Mouse (Mus musculus) spleen, adult 12 weeks (tissue): ENCODE data around the gene Zbtb24.
"Not testable (repeated sequence)": the region's sequence is repeated elsewhere in the genome, so short reads cannot be mapped to it uniquely, and the experiment has no call there.

Experiments used
- DNase-seq: peaks from one replicate; pipeline ENCODE4 v3.0.0; 2022; ENCODE audit warnings: low spot score

Zbtb24 gene

DNA sequence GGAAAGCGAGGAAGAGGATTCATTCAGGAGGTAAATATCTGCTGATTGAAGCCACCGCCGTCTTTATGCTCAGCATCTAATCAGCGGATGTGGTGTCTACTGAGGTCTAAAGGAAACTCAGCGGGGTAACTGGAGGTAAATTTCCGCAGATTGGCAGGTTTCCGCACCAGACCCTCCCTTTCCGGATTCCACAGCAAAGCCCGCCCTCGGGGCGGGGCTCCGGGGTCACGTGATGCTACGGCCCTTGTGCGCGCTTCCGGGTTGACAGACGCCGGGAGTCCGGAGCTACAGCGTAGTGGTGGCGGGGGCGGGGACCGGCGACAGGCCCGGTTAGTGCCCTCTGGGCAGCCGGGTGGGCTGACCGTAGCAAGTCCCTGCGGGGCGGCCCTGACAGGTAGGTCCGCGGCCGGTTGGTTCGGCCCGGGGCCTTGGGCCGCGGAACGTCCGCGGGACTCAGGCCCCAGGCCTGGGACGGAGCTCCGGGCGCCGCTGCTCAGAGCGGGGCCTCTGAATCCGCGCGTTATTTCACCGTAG, at the start of gene Zbtb24:
Gene Zbtb24 (plus strand): TSS at position 247 of the 534 bp plus-strand sequence.
- peak; percentile 98 for DNase-seq

DNA sequence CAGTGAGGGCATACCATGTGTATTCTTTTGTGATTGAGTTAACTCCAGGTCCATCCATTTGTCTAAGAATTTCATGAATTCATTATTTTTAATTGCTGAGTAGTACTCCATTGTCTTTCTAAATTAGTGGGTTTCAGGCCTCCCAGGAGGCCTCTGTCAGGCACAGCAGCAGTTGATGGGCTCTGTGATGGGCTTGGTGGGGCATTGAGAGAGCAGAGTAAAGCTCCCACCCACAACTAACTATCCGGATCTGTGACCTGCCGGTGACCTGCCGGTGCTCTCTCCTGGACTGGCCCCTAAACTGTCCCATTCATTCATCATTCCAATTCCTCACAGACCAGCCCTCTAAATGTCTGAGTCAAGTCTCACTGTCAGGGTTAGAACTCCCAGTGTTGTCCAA, 49.1 kb upstream of the Zbtb24 start:
- no peak for DNase-seq

DNA sequence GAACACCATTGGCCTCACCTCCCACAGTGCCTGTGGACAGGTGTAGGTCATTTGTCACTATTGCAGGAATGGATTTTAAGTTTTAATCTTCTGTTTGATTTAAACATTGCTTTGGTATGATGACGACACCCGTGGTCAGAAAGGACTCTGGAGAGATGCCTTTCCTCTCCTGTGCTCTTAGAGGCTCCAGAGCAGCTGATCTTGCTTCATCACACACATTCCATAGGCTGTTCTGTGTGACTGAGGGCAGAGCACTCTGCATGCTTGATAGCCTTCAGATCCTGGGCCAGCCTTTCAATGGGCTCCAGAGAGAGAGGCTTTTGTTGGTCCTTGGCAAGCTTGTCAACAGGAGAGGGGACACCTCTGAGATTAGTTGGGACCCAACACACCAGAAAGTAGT, 46.8 kb upstream of the Zbtb24 start:
- DNase-seq: no peak

DNA sequence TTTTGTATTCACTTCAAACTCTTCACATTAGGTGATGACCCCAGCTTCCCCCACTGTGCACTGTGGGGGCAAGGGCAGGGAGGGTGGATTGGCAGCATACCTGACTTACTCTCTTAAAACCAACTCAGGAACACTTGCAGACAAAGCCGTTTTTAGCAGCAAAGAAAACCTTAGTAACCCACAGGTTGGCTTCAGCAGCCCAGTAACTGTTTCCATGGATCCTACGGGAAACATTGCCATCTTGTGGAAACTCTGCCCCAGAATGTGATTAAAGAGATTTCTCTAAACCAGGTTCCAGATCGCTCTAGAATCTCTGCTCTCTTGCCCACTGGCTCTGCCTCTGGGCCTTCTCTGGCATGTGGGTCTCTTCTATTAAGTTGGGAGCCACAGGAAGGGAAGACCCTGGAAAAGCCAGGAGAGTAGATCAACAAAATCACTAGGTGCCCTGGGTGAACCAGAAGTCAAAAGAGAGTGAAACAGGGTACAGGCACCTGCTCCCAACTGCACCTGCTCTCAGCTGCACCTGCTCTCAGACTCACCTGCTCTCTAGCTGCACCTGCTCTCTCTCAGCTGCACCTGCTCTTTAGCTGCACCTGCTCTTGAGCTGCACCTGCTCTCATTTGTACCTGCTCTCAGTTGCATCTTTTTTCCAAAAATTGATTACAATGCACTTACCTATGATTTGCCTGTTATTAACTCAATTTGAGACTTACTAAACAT, 46.1 kb upstream of the Zbtb24 start:
- no peak for DNase-seq

DNA sequence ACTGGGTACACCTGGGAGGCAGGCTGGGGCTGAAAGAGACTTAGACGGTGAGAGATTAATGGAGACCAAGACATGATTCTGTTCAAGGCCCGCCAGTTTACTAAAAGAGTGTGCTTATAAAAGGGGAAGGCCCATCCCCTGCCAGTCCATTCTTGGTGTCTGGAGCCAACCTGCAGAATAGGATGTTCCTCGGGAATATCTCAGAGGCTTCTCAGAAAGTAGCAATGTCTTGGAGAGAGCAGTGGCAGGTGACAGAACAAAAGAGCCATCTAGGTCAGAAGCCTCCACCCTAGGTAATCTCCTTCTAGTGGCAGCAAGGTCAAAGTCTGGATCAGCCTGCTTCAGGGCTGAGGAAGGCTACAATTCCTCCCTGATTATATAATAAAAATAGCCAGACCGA, 40.0 kb upstream of the Zbtb24 start:
- not testable (repeated sequence) for DNase-seq

DNA sequence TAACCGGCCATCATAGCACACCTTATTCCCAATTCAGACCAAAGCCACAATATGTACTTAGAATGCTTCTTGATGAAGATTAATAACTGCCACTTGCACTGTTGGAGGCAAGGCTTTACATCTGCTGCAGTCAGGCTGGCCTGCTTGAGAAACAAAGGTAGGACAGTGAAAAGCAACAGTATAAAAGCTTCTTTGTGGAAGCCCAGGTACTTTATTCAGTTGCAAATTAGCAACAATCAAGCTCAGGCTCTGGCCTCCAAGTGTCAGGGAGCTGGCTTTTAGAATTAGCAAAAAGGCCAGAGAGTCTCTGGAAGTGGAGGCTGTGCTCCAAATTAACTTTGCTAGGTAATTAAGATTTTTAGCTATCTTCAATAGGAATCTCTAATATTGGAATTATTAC, 39.4 kb upstream of the Zbtb24 start:
- DNase-seq: not testable (repeated sequence)

DNA sequence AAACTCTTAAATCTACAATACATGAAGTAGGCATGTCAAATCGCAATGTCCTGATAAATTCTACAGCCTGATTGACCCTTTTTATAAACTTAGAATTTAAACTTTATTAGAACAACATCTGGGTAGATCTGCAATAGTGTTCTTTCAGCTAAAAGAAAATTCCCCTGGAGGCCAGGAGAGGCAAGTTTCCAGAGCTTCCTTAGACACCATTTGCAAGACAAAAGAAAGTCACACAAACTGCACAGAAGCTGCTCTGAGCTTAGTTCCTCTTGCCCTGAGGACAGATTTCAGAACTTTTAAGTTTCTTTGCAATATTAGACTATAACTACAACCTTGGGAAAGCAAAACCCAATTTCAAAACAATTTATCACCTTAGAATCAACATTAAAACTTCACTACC, 36.7 kb upstream of the Zbtb24 start:
- not testable (repeated sequence) for DNase-seq

DNA sequence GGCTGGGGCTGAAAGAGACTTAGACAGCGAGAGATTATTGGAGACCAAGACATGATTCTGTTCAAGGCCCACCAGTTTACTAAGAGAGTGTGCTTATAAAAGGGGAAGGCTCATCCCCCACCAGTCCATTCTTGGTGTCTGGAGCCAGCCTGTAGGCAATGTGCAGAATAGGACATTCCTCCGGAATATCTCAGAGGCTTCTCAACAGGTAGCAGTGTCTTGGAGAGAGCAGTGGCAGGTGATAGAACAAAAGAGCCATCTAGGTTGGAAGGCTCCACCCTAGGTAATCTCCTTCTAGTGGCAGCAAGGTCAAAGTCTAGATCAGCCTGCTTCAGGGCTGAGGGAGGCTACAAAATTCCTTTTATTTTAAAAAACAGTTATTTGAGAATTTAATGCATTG, 34.8 kb upstream of the Zbtb24 start:
- not testable (repeated sequence) for DNase-seq

DNA sequence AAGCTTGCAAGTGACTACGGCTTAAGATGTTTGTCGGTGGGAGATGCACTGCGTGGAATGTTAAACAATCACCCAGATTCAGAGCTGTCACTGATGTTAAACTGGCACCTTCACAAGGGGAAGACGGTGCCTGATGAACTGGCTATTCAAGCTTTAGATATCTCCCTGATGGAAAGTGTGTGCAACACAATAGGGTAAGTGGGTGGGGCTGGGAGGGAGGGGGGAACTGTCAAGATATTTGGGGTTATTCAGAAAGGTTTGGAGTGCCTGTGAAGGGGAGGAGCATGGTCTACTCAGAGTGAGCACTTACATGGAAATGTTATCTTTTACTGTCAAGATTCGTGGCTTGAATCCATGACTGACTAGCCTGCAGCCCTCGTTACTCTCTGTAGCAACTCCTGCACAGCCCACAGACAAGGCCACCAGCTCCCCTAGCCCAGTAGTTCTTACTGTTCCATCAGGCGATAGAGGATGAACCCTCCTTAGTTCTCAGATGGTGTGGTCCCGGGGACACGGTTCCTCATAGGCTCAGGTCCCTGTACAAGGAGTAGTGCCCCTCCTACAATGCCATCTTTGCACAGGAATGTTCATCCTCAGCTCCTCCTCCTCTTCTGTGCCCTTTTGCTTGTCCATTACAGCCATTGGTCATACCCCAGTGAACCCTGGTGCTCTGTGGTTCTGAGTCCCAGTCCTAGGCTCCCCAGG, 29.5 kb upstream of the Zbtb24 start:
- DNase-seq: no peak

DNA sequence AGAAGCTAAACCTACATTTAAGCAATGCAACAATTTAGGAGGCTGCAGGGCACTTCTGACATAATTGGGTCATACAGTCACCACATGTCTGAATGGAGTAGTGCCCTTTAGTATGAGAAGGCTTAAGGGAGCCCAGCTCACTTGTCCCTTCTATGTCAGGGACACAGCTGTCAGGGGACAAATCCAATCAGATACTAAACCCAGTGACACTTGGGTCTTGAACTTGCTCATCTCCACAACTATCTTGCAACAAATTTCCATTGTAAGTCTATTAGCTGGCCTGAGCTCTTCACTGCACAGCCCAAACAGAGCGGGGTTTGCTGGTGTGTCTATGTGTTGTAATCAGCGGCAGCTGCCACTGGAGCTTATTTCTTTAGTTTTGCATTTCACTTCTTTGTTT, 26.5 kb upstream of the Zbtb24 start:
- no peak for DNase-seq

DNA sequence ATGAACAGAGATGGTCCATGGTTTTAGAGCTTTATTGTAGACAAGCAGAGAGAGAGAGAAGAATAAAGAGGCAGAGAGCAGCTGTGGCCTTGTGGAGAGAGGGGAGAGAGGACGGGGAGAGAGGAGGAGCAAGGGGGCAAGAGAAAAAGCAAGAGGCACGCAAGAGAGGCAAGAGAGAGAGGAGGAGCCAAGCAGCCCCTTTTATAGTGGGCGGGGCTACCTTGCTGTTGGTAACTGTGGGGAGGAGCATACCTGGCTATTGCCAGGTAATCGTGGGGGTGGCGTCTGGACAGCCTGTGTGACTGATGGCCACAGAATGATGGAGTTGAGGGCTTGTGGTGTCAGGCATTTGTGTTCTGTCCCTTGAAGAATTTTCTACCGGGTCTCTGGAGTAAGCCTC, 23.8 kb upstream of the Zbtb24 start:
- no peak for DNase-seq

DNA sequence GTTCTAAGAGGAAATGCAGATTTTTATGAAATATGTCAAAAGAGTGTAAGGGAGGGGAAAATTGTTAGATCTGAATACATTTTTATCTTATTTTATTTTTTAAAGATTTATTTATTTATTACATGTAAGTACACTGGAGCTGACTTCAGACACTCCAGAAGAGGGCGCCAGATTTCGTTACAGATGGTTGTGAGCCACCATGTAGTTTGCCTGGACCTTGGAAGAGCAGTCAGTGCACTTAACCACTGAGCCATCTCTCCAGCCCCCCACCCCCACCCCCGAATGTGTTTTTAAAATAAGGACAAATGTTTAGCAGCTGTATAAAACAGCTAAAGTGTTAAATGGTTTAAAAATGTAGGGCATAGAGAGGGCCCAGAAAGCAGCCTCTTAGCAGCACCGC, 15.6 kb upstream of the Zbtb24 start:
- no peak for DNase-seq

DNA sequence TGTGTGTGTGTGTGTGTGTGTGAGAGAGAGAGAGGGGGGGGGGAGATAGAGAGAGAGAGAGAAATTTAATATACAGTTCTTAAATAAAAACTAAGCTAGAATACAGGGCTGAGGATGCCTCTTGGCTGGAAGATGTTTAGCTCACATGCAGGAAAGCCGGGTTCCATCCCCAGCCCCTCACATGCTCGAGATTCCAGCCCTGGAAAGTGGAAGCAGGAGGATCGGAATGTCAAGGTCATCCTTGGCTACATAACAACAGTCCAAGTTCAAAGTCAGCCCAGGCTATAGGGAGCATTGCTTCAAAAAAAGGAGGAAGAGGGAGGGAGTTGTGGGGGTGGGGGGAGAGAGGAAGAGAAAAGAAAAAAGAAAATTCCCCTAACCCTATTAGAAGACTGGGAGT, 15.0 kb upstream of the Zbtb24 start:
- DNase-seq: no peak

DNA sequence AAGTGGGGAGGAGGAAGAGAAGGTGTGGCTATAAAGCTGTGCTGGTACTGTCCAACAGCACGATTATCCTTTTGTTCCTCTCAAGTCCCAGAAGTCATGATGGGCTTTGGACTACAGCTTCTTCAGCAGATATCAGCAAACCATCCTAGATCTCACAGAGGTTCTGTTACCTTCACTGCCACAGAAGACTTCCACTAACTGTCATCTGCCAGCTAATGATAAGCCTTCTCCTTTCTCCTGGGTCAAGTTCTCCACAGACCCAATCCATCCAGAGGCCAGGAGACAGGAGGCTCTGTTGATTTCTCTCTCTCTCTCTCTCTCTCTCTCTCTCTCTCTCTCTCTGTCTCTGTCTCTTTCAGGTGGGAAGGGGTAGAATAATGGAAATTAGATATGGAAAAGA, 2.0 kb upstream of the Zbtb24 start:
- DNase-seq: no peak

DNA sequence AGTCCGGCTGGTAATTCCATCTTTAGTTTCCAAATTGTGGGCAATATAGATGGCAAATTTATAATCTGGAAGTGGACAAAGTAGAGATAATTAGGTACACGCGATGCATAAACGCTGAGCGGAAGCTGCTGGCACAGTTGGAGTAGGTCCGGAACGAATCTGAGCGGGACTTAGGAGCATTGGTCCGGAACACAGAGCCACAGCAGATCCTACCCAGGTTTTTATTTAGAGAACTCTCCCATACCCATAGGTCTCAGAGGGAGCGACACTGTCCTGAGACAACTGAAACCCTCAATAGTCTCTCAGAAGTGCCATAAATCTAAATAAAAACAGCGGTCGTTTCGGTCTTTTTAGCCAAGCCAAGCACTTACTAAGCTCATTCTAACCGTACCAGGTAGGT, 499 bp upstream of the Zbtb24 start:
- no peak for DNase-seq

DNA sequence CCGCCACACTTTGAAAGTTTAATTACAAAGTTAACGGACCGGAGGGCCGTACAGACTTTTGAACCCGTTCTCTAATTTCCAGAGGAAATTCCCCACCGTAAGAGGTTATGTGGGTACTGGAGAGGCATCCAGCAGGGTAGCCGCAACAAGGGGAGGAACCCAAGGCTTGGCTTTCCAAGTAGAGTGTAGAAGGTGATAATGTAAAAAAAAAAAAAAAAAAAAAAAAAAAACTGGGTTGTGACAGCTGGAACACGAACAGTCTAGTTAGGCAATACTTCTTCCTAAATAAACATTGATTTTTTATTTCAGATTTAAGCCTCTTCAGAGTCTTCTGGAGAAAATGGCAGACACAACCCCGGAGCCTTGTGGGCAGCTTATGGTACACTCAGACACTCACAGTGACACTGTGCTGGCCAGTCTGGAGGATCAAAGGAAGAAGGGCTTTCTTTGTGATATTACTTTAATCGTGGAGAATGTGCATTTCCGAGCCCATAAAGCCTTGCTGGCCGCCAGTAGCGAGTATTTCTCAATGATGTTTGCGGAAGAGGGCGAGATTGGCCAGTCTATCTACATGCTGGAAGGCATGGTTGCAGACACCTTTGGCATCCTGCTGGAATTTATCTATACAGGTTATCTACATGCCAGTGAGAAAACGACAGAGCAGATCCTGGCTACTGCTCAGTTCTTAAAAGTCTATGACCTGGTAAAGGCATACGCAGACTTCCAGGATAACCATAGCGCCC, 768 bp downstream of the Zbtb24 start:
- DNase-seq: no peak

DNA sequence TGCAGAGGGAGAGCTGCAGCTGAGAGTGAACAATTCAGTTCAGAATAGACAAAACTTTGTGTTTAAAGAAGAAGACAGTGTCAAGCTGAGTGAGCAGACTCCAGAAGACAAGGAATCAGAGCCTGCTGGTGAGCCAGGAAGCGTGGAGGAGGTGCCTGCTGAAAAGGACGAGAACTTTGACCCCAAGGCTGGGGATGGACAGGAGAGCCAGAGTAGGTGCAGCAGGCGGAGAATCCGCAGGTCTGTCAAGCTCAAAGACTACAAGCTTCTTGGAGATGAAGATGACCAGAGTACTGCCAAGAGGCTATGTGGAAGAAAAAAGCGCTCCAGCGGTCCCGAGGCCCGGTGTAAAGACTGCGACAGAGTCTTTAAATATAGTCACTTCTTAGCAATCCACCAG, 1.5 kb downstream of the Zbtb24 start:
- DNase-seq: no peak

DNA sequence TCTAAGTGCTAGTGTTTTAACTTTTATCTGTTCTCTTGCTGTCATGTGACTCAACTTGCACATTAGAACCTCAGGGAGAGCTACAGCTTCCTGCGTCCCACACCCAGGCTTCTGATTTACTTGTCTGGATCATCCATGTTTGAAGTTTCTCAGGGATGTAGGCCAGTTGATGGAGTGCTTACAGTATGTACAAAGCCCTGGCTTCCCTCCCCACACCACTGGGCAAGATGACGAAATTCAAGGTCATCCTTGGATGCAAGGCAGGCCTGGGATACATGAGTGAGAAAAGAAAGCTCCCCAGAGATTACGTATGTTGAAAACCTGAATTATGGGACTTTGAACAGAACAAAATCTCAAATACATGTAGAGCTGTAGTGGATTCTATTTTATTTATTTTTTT, 2.6 kb downstream of the Zbtb24 start:
- no peak for DNase-seq

DNA sequence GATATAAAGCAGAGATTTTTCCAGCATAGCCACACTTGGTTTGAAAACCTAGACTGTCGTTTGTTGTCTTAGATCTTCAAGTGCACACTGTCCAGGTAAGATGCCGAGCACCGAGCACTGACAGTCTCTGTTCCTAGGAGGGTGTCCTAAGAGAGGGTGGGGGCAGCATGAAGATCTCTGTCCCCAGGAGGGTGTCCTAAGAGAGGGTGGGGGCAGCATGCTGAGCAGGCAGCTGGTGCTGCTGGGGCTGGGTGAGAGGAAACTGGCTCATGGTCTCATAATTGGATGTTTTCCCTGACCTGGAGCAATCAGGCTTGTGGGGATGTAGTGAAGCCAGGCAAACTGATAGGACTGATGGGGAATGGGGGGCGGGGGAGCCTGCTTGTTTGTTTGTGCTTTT, 9.8 kb downstream of the Zbtb24 start:
- DNase-seq: no peak

DNA sequence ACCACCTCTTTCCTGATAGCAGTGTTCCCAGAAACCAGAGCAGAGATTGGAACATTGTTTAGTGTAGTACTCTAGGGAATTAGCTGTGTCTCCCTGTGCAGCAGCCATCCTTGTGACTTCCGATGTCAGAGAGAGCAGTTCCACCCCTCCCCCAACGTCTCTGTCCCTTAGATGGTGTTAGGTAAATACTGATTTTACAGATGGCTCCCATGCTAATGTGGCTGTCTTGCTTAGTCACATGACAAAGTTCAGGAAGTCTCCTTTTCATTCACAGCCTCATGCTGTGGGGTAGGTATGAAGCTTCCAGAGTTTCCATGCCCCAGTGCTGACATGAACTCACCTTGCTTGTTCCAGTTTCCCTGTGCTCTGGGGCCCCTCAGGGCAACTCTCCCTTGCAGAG, 10.3 kb downstream of the Zbtb24 start:
- no peak for DNase-seq

DNA sequence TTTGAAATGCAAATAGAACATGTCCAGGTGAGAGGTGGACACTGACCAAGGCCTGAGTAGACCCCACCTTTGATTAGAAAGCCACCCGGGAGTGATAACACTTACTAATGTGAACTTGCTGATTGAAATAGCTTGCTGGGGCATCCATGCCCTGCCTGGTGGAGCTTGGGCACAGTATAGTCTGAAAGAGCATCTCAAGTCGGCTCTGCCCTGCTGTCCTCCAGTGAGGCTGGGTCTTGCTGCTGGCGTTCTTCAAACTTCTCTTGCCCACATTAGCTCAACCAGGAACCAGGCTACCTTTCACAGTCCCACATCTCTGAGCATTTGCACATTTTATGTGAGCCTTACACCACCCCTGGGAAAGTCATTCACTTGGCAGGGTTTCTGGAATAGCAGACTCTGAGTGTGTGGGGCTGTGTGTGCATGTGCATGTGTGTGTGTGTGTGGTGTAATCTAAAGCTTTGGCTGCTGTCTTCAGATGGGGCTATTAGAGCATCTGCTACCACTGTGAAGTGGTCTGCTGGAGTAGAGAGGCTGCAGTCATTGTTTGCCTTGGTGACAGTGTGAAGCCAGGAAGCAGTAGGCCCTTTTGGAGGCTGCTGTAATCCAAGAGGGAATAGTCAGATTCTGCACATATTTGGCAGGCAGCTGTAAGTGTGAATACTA, 11.0 kb downstream of the Zbtb24 start:
- no peak for DNase-seq

DNA sequence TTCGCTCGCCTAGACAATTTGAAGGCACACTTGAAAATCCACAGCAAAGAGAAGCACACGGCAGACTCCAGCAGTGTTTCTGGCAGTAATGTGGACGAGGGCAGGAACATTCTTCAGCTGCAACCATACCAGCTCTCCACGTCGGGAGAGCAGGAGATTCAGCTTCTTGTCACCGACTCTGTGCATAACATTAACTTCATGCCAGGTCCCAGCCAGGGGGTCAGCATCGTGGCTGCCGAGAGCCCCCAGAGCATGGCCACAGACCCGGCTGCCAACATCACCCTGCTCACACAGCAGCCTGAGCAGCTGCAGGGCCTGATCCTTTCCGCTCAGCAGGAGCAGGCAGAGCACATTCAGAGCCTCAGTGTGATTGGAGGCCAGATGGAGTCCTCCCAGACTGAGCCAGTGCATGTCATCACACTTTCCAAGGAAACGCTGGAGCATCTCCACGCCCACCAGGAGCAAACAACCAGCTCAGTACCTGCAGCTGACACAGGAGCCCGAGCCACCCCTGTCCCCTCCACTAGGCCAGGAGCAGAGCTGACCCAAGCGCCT, 14.3 kb downstream of the Zbtb24 start:
- DNase-seq: no peak
